Mouse (Mus musculus) telencephalon, adult 2 months (tissue): ENCODE data around the gene 2300003K06Rik.
"Not testable (repeated sequence)": the region's sequence is repeated elsewhere in the genome, so short reads cannot be mapped to it uniquely, and the experiment has no call there.

ENCODE experiments used
- DNase-seq: peaks from one replicate; pipeline ENCODE4 v3.0.0-alpha.2; 2011; ENCODE audit warnings: low read depth, low spot score

2300003K06Rik gene

DNA sequence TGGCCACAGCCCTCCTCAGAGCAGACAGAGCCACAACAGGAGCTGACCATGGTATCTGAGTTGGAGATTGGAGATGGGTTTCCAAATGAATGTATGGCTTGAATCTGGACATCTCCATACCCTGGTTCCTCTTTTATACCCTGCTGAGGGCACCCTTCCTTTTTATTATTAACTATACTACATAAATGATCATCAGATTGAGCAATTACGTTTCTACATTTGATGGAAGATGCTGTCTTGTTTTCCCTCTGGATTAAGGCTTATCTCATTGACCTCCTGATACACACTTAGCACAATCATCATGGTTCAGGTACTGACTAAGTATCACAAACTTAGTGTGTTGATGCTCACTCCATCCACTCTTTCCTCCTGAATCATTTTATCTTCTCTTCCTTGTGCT is at the start of gene 2300003K06Rik:
2300003K06Rik (minus strand) TSS at position 101 of the 400 bp plus-strand sequence.
- DNase-seq = no peak

DNA sequence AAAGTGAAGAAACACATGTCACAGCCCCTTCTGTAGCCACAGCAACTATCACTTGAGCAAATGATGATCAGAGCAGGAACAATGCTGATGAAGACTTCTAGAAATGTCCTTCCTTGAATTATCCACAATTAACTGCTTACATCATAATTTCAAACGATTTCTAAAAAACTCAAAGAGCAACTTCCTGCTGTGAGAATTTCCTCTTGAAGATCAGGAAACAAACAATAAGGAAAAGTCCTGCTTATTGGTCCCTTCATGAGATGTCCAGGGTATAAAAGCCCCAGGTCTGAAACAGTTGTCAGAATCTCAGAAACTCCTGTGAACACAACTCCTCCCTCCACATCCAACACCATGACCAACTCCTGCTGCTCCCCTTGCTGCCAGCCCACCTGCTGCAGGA is 41.0 kb upstream of the 2300003K06Rik start, which contains the start of gene Gm11567:
Gm11567 (plus strand) TSS at position 301 of the 400 bp plus-strand sequence.
- not testable (repeated sequence) for DNase-seq

DNA sequence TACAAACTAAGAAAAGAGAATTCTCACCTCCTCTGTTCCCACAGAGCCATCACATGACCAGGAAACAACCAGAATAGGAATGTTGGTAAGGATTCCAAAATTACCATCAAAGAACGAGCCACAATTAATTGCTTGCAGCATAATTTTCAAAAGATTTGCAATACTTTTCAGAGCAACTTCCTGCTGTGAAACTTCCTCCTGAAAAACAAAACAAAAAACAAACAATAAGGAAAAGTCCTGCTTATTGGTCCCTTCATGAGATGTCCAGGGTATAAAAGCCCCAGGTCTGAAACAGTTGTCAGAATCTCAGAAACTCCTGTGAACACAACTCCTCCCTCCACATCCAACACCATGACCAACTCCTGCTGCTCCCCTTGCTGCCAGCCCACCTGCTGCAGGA is 35.2 kb upstream of the 2300003K06Rik start, which contains the start of gene Krtap9-1:
Krtap9-1 (plus strand) TSS at position 301 of the 400 bp plus-strand sequence.
- not testable (repeated sequence) for DNase-seq

DNA sequence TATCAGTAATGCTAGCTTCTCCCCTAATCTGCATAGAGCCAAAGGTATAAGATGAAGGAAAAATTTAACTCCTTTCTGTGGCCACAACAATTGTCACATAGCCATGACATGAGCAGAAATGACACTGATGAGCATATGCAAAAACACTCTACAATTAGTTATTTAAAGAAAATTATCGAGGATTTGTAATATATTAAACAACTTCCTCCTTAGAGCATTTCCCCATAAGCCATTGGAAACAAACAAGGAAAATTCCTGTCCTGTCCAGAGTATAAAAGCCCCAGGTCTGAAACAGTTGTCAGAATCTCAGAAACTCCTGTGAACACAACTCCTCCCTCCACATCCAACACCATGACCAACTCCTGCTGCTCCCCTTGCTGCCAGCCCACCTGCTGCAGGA is 26.3 kb upstream of the 2300003K06Rik start, which contains the start of gene Gm11559:
Gm11559 (plus strand) TSS at position 301 of the 400 bp plus-strand sequence.
- DNase-seq = not testable (repeated sequence)

DNA sequence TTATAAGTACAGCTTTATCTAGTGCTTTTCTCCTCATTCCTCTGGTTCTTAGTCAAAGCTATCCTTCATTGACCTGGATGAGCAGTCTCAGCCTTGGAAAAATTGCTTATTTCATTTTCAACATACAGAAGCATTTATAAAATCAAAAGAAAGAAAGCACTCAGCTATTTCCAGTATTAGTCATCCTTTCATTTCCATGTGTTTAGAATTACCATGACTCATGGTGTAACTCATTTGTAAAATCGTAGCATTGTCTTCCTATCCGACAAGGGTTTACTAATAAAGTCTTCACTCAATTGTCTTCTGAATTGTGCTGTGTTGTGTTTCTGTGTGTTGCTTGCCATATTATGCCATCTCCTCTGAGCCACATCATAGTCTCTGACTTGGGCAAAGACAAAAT is 20.9 kb upstream of the 2300003K06Rik start:
- no peak for DNase-seq

DNA sequence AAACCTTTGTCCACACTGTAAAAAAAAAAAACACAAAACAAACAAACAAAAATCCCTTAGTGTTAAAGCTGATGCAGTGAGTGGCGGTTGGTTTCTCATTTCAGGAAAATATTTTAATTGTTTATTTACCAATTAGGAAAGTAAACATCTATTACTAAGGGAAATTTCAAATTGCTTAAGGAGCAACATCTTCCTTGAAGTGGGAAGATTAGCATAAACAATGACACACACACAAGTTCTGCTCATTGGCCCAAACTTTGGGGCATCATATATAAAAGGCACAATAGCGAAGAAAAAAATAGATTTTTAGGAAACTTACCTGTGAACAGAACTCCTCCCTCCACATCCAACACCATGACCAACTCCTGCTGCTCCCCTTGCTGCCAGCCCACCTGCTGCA is 19.8 kb upstream of the 2300003K06Rik start, which contains the start of gene Gm11568:
Gm11568 (plus strand) TSS at position 301 of the 400 bp plus-strand sequence.
- no peak for DNase-seq

DNA sequence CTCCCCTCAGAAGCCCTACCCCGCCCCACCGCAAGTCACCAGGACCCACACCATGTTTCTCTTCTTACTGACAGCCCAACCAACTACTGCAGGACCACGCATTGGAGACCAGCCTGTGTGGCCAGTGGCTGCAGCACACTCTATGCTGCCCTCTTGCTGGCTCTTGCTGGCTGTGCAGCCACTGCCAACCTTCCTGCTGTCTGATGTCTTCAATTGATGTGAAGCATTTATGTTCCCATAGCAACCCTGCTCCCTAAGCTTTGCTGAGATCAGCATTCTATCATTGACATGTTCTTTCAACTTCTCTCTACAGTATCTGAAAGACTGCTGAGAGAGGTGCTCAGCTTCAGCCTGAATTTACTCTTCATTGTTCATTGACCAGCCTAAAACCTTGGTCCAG is 16.3 kb upstream of the 2300003K06Rik start:
- DNase-seq = no peak

DNA sequence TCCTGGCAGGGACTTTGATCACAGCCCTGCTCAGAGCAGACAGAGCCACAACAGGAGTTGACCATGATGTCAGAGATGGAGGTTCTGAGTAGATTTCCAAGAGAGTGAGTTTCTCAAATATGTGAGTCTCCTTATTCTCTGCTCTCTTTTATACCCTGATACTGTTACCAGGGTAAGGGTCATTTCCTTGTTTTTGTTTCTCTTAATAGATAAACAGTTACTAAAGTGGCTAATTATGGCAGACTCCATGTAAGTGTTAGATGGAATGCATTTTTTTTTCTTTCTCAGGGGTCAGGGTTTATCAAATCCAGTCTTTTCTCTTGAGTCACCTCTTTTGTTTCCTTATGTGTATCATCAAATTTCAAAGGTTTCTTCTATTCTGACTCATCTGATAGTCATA is 13.6 kb upstream of the 2300003K06Rik start, which contains the start of gene Krtap4-16:
Krtap4-16 (minus strand) TSS at position 101 of the 400 bp plus-strand sequence.
- no peak for DNase-seq

DNA sequence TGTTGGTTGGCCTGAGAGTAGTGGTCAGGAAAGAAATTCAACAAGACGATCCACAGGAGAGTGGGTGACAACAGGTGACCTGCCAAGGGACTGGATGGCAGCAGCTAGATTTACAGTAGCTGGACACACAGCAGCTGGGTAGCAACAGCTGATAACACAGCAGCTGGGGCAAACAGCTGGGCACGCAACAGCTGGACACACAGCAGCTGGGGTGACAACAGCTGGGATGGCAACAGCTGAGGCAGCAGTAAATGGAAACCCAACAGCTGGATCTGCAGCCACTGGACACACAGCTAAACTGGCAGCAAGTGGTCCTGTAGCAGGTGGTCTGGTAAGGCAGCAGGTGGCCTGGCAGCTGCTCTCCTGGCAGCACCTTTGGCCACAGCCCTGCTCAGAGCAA is 8.9 kb upstream of the 2300003K06Rik start:
- no peak for DNase-seq

DNA sequence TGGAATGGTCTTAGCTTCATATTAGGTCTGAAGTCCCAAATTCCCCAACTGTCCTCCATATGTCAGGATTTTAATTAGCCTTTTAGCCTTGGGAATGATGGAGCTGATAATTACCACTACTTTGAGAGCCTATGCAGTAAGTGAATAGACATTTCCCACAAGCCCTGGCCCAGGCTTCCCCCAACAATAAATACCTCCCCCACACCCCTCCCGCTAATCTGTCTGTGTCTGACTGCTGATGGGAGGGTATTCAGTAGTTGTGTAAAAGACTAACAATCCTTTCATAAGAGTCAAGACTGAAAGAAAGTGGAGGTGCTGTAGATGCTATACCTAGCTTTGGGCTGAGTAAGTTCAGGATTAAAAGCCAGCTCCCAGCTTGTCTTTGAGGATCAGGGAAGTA is 4.3 kb upstream of the 2300003K06Rik start:
- no peak for DNase-seq

DNA sequence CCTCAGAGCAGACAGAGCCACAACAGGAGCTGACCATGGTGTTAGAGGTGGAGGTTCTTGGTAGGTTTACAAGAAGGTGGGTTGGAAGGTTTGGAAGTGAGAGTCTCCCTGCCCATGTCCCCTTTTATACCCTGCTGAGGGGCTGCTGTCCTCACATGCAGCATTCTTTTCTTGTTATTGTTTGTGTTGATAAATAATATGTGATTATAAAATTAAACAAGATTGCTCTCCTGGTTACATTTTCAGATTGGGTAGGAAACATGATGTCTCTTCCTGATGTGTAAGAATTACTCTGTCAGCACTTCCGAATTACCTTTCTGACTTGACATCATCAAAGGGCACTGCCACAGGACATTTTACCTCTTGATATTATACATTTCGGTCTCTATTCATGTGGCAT is 22.3 kb downstream of the 2300003K06Rik start, which contains the start of gene Gm11564:
Gm11564 (minus strand) TSS at position 101 of the 400 bp plus-strand sequence.
- DNase-seq = not testable (repeated sequence)

DNA sequence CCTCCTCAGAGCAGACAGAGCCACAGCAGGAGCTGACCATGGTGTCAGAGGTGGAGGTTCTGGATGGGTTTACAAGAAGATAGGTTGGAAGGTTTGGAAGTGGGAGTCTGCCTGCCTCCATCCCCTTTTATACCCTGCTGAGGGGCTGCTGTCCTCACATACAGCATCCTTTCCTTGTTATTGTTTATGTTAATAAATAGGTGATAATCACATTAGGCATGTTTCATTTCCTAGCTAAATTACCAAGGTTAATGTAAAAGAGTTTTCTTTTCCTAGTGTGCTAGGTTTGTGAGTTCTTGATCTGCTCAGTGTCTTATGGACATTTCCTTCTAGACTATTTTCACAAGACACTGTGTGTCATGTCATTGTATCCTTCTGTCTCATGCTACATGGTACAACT is 28.1 kb downstream of the 2300003K06Rik start, which contains the start of gene Krtap4-13:
Krtap4-13 (minus strand) TSS at position 101 of the 400 bp plus-strand sequence.
- not testable (repeated sequence) for DNase-seq

DNA sequence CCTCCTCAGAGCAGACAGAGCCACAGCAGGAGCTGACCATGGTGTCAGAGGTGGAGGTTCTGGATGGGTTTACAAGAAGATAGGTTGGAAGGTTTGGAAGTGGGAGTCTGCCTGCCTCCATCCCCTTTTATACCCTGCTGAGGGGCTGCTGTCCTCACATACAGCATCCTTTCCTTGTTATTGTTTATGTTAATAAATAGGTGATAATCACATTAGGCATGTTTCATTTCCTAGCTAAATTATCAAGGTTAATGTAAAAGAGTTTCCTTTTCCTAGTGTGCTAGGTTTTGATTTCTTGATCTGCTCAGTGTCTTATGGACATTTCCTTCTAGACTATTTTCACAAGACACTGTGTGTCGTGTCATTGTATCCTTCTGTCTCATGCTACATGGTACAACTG is 33.5 kb downstream of the 2300003K06Rik start, which contains the start of gene Gm11554:
Gm11554 (minus strand) TSS at position 101 of the 400 bp plus-strand sequence.
- not testable (repeated sequence) for DNase-seq

DNA sequence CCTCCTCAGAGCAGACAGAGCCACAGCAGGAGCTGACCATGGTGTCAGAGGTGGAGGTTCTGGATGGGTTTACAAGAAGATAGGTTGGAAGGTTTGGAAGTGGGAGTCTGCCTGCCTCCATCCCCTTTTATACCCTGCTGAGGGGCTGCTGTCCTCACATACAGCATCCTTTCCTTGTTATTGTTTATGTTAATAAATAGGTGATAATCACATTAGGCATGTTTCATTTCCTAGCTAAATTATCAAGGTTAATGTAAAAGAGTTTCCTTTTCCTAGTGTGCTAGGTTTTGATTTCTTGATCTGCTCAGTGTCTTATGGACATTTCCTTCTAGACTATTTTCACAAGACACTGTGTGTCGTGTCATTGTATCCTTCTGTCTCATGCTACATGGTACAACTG is 39.0 kb downstream of the 2300003K06Rik start, which contains the start of gene Gm11569:
Gm11569 (minus strand) TSS at position 101 of the 400 bp plus-strand sequence.
- not testable (repeated sequence) for DNase-seq

DNA sequence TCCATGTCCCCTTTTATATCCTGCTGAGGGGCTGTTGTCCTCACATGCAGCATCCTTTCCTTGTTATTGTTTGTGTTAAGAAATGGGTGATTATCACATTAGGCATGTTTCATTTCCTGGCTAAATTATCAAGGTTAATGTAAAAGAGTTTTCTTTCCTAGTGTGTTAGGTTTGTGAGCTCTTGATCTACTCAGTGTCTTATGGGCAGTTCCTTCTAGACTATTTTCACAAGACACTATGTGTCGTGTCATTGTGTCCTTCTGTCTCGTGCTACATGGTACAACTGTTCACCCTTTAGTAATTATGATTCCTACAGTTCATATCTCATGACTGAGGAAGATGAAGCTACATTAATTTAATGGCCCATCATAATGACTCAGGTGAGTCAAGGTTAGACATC is 44.5 kb downstream of the 2300003K06Rik start, which contains the start of gene Gm11596:
Gm11596 (minus strand) TSS at position 101 of the 400 bp plus-strand sequence.
- no peak for DNase-seq
